Mouse (Mus musculus): Measurements from ENCODE around the gene Lin7a.

The Lin7a gene

DNA sequence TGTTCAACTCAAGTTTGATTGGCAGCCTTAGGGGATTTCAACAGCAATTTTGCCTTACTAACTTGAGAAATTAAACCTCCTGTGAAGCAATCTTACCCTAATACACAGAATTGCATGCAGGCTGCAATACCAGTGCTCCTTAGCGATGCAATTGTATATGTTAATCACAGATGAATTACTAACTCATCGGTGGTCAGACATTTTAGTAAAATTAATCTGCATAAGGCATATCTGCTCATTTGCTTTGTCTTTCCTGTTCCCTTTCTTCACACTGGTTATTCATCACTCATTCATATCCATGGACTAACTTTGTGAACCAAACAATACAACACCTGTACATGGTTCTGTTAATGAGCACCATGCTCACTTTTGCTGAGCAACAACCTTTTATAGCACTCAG, 20.2 kb upstream of the Lin7a start:
- DNase-seq (ENCODE audit: low read depth, low spot score): no peak

DNA sequence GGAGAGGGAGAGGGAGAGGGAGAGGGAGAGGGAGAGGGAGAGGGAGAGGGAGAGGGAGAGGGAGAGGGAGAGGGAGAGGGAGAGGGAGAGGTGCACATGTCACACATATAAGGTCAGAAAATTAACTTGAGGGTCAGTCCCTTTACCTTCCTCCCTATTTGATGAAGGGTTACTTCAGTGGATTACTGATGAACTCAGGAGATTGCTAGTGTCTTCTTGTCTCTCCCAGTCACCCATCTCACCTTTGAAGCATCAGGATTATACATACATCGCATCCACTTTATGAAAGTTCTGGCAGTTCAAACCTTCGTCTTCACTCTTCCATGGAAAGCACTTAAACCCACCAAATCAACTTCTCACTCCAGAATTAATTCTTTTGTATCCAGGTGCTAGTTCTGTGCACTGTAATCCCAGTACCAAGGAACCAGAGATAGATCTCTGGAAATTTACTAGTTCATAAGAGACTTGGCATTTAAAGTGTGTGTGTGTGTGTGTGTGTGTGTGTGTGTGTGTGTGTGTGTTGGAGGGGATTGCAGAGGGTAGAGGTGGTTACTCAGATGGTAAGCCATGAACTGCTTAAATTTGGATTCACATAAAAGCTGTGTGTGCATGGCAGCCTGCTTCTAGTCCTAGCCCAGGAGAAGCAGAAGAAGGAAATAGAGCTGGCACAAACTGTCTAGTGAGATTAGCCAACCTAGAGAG, 19.5 kb upstream of the Lin7a start:
- no peak for DNase-seq (ENCODE audit: low read depth, low spot score)

DNA sequence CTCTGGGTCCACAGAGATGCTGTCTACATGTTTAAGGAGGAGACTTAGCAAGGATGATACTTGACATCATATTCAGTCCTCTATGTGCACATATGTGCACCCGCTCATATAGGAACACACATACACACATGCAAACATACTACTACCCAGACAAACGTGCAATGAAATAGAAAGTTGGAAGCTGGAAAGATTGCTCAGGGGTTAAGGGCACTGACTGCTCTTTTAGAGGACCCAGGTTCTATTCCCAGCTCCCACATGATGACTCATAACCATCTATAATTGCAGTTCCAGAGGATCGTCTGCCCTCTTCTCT, 19.0 kb upstream of the Lin7a start:
- no peak for DNase-seq (ENCODE audit: low read depth, low spot score)

DNA sequence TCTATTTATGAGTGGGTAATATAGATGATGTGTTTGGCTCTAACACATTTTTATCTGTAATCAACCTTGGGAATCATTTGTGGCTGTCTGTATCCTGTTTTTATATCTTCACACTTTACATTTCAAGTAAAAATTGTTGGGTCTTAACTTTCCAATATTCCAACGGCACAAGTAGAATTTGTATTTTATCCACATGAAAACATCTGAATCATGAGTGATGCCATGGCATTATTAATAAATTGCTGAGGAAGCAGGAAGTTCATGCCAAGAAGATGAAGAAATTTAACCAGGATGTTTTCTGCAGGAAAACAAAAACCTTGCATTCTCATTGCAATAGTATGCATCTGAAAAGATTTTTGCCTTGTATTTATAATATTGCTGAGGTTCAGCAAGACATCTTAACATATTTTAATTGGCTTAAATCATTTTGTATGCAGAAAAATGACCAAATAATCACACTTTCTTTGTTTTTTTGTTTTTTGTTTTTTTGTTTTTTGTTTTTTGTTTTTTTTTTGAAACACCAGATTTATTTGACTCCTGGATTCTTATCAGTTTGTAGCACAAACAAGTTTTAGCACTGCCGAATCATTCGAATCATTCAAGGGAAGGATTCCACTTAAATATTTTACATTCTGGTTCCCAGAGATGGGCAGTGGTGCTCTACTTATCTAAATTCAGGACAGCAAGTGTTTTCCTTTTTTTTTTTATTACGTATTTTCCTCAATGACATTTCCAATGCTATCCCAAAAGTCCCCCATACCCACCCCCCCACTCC, 18.1 kb upstream of the Lin7a start:
- DNase-seq (ENCODE audit: low read depth, low spot score): no peak

DNA sequence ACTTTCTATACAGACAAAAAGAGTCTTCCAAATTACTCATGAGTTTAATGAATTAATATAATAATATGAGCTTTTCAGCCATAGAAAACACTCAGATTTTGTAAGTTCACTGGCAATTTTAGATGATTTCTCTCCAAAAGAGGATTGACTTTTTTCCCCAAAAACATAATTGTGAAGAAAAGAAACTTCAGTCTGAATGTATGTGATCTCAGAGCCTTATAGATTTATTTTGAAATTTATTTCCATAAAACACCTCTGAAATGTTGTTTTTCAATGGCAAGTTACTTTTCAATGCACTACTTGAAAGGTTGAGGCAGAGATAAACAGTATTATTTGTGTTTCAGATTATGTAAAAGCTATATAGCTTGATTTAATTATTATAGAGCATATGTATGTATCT, 16.8 kb upstream of the Lin7a start:
- DNase-seq (ENCODE audit: low read depth, low spot score): no peak

DNA sequence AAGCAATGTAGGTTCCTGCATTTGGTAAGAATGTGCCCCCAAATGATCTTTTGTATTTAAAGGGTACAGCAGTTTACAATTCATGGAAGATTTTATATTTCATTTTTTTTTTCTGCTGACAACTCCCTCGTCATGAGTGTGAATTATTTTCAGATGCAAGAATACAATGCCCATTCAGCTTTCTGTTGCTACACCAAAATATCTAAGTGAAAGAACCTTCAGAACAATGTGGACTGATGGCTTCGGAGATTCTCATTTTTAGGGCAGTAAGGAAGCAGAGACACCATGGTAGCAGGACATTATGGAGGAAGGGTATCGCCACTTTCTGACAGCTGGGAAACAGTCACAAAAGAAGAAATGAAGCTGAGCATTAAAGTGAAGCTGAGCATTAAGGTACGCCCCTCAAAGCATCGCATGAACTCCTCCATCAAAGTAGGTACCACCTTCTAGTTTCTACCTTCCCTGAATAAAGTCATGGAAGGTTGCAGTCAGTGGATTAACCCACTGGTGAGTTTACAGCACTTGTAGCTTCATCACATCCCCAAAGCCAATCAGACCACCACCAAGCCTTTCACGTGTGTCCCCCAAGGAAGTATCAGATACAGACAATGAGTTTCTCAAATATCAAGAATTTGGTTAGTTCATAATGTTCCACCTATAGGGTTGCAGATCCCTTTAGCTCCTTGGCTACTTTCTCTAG, 16.0 kb upstream of the Lin7a start:
- DNase-seq (ENCODE audit: low read depth, low spot score): no peak

DNA sequence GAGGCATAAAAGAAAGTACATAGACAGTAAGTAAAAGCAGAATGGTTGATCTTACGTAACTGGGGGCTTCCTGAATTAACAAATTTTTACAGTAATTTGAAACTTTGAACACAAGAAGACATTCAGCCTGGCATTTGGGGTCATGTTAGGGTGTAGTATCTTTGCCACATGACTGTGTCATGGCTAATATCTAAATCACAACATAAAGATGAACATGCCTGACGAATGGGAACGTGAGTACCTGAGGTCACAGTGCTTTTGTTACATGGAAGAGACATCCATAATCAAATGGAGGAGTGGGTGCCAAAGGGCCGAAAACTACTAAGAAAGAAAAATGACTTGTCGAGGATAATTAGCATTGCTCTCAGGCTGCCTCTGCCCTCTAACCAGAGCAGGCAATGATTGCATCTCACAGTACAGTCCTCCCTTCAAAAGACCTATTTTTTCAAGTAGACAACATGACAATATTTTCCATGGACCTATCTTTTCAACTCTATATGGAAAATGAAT, 15.0 kb upstream of the Lin7a start:
- DNase-seq (ENCODE audit: low read depth, low spot score): no peak

DNA sequence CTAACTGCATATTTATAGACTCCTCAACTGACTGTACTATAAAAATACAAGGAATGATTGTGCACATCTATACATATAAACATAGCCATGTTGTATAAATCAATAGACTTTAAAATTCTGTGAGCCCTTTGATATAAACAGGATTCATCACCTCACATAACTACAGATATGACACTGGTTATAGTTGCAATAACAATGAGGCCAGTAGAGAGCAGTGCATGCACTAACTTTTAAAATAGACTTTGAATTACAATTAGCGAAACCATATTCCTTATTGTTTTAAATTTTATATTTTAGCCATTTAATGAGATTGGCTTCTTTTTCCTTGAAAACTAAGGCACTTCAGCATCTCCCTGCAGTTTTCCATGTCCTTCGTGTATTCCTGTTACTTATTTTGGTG, 11.1 kb upstream of the Lin7a start:
- no peak for DNase-seq (ENCODE audit: low read depth, low spot score)

DNA sequence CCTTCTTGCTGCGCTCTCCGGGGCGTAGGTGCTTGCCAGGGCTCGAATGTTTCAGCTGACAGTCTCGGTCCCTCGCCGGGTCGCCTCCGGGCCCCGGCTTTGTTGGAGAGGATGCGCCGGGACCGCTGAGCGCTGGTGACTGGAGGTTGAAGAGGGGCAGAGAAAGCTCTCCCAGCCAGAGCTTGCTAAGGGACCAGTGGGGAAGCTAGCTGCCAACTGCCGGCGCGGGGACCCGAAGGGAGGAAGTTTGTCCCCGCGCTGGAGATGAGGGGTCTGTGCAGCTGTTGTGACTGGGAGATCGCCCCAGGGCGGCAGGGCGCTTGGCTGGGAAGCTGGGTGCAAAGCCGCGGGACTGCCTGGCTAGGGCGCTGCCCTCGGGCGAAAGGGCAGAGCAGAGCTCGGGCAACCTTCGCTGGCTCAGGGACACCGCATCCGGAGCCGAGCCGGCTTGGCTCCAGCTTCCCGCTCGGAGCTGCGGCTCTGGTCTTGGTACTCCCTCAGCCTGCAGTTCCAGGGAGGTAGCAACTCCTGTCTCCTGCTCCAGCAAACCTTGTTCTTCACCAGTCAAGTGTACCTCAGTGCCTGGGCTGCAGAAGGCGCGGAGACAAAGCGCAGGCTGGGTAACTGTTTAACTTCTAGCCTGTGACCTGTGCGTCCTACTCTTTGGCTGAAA, 781 bp downstream of the Lin7a start:
- DNase-seq (ENCODE audit: low read depth, low spot score): peak; percentile 43

DNA sequence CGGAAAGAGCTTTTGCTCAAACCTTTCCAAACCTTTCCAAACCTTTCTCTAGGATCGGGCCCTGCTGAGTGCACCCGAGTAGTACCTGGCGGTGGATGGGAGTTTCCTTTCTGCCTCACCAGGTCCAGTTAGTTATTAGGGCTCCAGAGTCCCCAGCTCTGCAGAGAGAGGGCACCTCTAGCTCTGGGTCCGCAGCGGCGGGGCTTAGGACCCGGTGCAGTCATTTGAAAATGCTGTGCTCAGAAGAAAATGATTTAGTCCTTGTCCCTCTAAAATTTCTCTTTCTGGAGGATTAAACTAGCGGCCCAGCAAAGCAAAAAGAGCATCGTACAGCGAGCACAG, 1.3 kb downstream of the Lin7a start:
- peak; percentile 6 for DNase-seq (ENCODE audit: low read depth, low spot score)

DNA sequence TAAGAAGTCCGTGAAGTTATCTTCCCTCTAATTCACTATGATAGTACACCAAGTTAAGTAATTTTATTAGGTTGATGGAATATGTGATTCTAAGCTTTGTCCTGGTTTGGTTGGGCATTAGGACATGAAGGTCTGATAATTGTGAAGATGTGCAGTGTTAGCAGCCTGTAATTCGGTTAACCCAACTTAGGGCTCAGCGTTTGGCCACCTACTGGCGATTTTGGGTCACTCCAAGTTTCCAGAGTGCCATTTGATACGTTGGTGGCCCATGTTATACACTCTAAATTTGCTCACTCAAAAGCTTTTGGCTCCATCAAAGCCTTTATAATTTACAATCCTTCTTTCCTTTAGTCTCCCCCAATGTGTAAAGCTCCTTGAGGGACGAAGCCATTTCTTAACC, 2.4 kb downstream of the Lin7a start:
- peak; percentile 13 for DNase-seq (ENCODE audit: low read depth, low spot score)

DNA sequence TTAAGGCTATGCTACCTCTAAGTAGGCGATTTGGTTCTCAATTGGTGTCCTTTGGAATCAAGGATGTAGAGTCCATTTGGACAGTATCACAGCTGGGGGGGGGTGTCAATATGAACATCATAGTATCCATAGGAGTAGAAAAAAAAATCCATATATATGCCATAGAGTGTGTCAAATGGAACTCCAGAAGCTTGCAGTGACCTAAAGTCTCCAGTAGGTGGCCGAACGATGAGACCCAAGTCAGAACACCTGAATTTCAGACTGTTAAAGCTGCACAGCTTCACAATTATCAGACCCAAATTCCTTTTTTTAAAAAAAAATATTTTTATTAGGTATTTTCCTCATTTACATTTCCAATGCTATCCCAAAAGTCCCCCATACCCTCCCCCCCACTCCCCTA, 3.3 kb downstream of the Lin7a start:
- peak; percentile 48 for DNase-seq (ENCODE audit: low read depth, low spot score)

DNA sequence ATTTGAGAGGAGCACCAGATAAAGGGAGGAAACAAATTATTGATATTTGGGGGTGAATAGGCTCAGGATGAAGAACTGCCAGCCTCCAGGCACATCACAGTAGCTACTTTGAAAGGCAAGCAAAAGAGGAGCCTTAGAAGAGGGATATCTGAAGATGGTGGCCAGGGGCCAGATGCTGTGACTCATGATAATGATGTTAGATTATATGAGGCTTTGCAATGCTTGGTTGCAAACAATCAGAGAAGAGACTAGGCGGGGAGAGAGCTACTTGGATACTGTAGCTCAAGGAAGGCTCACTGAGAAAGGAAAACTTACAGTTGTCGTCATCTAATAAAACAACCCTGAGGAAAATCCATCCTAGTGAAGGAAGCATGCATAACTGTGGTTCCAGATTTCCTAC, 5.2 kb downstream of the Lin7a start:
- DNase-seq (ENCODE audit: low read depth, low spot score): no peak

DNA sequence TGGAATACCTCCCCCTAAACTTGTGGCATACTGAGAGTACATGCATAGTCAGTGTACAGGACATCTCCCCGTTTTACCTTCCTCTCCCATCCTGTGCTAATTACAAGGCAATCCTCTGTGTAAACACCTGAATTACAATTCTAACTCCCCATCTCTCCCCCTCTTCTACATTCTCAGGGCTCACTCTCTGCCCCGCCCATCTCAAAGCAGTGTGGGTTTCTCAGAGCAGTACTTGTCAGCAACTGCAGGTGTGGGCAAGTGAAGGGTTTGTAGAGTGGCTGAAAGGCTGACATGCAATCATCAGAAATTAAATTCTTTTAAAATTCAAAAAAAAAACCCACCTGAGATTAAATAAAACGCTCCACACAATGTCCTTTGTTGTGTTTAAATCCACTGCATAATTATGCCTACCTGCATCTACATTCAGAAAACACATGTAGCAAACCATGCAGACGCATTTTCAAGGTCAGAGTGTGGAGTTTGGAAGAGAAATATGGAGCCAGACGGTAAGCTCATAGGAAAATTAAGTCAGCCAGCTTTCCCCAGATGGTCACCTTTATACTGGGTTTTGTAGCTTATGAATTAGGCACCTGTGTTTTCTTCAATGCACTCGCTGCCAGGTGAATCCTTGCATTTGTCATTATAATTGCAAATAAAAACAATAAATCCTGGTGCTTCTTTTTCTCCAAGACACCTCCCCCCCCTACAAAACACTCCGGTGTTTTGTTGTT, 22.6 kb downstream of the Lin7a start:
- no peak for DNase-seq (ENCODE audit: low read depth, low spot score)

DNA sequence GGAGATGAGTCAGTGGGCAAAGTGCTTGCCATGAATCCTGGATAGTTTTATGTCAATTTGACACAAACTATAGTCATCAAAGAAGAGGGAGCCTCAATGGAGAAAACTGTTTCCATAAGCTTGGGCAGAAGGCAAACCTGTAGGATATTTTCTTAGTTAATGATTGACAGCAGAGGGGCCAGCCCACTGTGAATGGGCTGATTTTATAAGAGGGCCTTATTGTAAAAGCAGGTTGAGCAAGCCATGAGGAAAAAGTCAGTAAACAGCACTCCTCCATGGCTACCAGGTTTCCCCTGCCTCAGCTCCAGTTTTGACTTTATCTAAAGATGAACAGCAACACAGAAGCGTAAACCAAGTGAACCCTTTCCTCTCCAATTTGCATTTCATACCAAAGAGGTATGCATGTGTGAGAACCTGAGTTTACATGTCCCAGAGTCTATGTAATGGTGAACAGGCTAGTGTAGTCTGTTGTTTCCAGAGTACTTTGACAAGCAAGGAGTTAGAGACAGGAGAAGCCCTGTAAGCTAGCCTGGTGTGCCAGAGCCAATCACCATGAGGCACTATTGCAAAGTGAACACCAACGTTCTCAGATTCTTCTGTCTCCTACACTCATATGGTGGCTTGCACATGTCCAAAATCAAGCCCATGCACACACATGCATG, 29.2 kb downstream of the Lin7a start:
- DNase-seq (ENCODE audit: low read depth, low spot score): no peak

DNA sequence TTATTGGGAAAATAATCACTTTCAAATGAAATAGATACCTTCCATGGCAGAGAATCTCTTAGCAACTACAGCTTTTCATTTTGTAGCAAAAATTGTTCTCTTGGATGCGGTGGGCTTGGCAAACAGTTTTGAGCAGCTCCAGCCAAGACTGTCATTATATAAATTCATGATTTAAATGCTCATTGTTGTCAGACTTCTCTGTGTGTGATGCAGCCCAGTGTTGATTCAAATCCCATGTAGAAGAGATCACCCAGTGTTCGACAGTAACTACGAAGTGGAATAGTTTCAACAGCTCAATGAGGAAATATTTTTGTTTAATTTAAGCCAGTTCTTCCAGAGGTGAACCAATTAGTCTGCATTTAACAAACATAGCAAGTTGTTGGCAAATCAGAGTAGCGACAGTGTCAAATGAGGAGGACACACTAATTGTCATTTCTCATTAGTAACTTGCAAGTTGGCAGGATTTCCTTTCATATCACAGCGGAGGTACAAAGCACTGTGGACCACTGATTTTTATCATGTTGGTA, 39.5 kb downstream of the Lin7a start:
- DNase-seq (ENCODE audit: low read depth, low spot score): no peak

DNA sequence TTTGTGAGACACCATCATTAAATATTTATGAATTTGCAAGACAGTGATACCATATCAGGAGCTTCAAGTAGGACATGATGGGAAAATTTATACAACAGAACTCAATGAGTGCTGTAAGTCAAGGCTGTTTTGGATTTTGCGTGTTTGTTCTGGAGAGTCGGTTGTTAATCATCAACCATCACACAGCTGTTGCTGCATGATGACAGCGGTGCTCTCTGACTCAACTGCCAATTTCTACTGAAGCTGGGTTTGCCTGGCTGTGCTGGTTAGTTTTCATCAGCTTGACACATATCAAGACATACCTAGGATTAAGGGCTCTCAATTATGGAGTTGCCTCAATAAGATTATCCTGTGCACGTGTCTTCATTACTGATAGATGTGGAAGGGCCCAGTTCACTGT, 41.1 kb downstream of the Lin7a start:
- DNase-seq (ENCODE audit: low read depth, low spot score): no peak

DNA sequence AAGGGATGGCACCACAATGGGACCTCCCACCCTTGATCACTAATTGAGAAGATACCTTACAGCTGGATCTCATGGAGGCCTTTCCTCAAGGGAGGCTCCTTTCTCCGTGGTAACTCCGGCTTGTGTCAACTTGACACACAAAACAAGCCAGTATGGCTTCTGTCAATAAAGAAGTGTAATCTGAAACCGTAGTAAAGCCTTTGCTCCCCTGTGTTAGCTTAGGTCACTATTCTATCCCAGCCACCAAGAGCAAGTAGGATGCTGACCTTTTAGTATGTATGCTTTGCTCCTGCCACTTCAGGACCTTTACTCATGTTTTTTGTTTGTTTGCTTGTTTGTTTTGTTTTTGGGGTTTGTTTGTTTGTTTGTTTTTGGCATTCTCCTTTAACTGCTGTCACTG, 41.9 kb downstream of the Lin7a start:
- no peak for DNase-seq (ENCODE audit: low read depth, low spot score)

DNA sequence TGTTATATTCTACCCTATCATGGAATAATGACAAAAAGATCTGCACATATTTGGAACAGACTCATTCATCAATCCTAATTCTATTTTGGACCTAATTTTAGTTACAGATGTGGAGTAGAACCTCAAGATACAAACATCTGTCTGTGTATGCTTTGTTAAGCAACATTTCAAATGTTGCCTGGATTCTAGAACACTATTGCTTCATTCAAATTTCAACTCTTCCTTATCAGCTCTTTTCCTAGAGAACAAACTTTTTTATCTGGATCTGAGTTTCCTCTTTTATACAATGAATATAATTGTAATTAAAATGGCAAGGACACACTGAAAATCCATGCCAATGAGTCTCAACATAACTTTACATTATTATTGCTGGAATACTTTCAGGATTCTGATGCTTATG, 43.8 kb downstream of the Lin7a start:
- no peak for DNase-seq (ENCODE audit: low read depth, low spot score)

DNA sequence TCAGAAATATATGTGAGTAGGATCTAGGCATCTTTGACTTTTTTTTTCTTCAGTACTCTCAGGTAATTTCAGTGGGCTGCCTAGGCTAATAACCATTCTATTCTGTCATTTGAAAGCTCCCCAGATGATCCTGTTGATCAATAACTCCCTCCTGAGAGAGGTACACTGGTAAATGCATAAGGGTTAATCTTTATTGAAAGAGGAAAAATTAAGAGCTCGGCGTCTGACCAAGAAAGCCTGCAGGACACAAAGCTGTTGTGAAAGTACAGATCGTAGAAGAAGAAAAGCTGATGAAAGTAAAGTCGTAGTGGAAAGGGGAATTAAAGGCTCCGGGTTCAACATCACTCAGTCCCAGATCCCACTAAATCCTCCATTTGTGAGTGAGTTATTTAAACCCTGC, 44.2 kb downstream of the Lin7a start:
- DNase-seq (ENCODE audit: low read depth, low spot score): no peak

DNA sequence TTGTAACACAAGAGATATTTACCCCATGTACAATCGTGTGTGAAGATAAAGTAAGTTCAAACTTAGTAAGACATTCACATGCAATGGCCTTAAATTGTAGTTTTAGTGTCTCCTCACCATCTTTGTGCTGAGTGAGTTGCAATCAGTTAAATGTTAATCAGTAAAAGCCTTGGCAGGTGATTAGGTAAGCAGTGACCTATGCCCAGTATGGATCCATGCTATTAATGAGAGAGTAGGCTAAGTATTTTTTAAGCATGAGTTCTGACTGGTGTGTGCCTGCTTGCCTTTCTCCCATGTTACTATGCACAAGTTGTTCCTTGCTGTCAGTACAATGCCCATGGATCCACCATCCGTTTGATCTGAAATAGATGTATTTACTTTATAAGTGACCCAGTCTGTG, 44.6 kb downstream of the Lin7a start:
- no peak for DNase-seq (ENCODE audit: low read depth, low spot score)
